Mouse (Mus musculus) CH12.LX (cell line): Measurements from ENCODE around the gene Ttc16. TPM values are rescaled to one million over a fixed set of nuclear protein-coding genes. Genes with fewer than 3 reads are reported as not detected.

Source experiments
- DNase-seq: peaks from one replicate; pipeline ENCODE4 v3.0.0-alpha.2; 2013; ENCODE audit errors: extremely low read depth
- H3K27ac ChIP-seq: 2 replicates; pipeline ENCODE4 v1.5.1; 2012; ENCODE audit warnings: low read depth, mild to moderate bottlenecking, control low read depth, moderate library complexity; ENCODE audit not compliant: insufficient read depth
- H3K27me3 ChIP-seq: replicated peaks from 2 replicates; pipeline ENCODE3; 2012; ENCODE audit warnings: inconsistent platforms
- H3K36me3 ChIP-seq, 2 experiments: replicated peaks in 1 of 2; 2 replicates each; pipeline versions ENCODE3 to v1.6.1; 2012; ENCODE audit warnings: inconsistent platforms in 1 of 2, low read length in 1 of 2, mild to moderate bottlenecking in 1 of 2, mixed read lengths in 1 of 2, moderate library complexity in 1 of 2; ENCODE audit not compliant: control insufficient read depth in 1 of 2, insufficient read depth in 1 of 2
- H3K4me1 ChIP-seq, 2 experiments: 2 replicates each; pipeline ENCODE4 v1.6.1; 2012; ENCODE audit warnings: inconsistent platforms in 1 of 2, moderate library complexity in 1 of 2; ENCODE audit not compliant: insufficient read depth in 2 of 2, control insufficient read depth in 1 of 2
- H3K4me2 ChIP-seq: 2 replicates; pipeline ENCODE4 v1.6.1; 2012; ENCODE audit warnings: low read depth, mild to moderate bottlenecking, control low read depth; ENCODE audit not compliant: poor library complexity, insufficient read depth, severe bottlenecking
- H3K4me3 ChIP-seq, 3 experiments: fragments of 150-350 bp in 1 of 3; sonication (generic) in 1 of 3; replicated peaks in 1 of 3; 2 replicates each; pipeline versions ENCODE3 to v1.5.1; 2011 to 2012; ENCODE audit warnings: low read depth in 2 of 3, low read length in 2 of 3, mild to moderate bottlenecking in 2 of 3, moderate library complexity in 2 of 3, control low read depth in 1 of 3, improper control_type of control experiment in 1 of 3, inconsistent platforms in 1 of 3, mixed read lengths in 1 of 3; ENCODE audit not compliant: poor library complexity in 1 of 3
- H3K79me2 ChIP-seq: replicated peaks from 2 replicates; pipeline ENCODE4 v1.6.1; 2012; ENCODE audit warnings: mild to moderate bottlenecking, moderate library complexity; ENCODE audit not compliant: control insufficient read depth, poor library complexity, insufficient read depth, severe bottlenecking; ENCODE audit errors: extremely low read depth
- H3K9ac ChIP-seq: 2 replicates; pipeline ENCODE4 v1.6.1; 2012; ENCODE audit warnings: low read depth, mild to moderate bottlenecking, control low read depth, moderate library complexity; ENCODE audit not compliant: insufficient read depth
- H3K9me3 ChIP-seq: replicated peaks from 2 replicates; pipeline ENCODE3; 2012; ENCODE audit warnings: low read length, inconsistent platforms, mixed read lengths
- BHLHE40 ChIP-seq: IDR thresholded peaks from 2 replicates; pipeline ENCODE4 v1.6.1; 2011; ENCODE audit warnings: mild to moderate bottlenecking, low read depth, low read length, improper control_type of control experiment
- CHD1 ChIP-seq: IDR thresholded peaks from 2 replicates; pipeline ENCODE4 v1.6.1; 2012; ENCODE audit warnings: low read depth, low read length, improper control_type of control experiment, inconsistent platforms
- CTCF ChIP-seq, 2 experiments: IDR thresholded peaks in 1 of 2; conservative IDR thresholded peaks in 1 of 2; 2 replicates each; pipeline ENCODE4 v1.5.1; 2011 to 2012; ENCODE audit warnings: low read depth in 2 of 2, low read length in 2 of 2, improper control_type of control experiment in 1 of 2, inconsistent platforms in 1 of 2, mild to moderate bottlenecking in 1 of 2, moderate library complexity in 1 of 2
- ELF1 ChIP-seq: IDR thresholded peaks from 2 replicates; pipeline ENCODE4 v1.6.1; 2014; ENCODE audit warnings: low read depth, mild to moderate bottlenecking, inconsistent platforms, low read length, improper control_type of control experiment
- EP300 ChIP-seq: IDR thresholded peaks from 2 replicates; pipeline ENCODE4 v1.6.1; 2011; ENCODE audit warnings: low read length, improper control_type of control experiment
- ETS1 ChIP-seq: conservative IDR thresholded peaks from 2 replicates; pipeline ENCODE4 v1.6.1; 2012; ENCODE audit warnings: low read depth, mild to moderate bottlenecking, inconsistent platforms, low read length, improper control_type of control experiment, moderate library complexity
- GABPA ChIP-seq: IDR thresholded peaks from 2 replicates; pipeline ENCODE4 v1.6.1; 2012; ENCODE audit warnings: low read depth, low read length, improper control_type of control experiment, inconsistent platforms; ENCODE audit not compliant: insufficient replicate concordance
- IRF4 ChIP-seq: IDR thresholded peaks from 2 replicates; pipeline ENCODE4 v1.6.1; 2014; ENCODE audit warnings: low read depth, mild to moderate bottlenecking, inconsistent platforms, low read length, improper control_type of control experiment
- JUN ChIP-seq: IDR thresholded peaks from 2 replicates; pipeline ENCODE4 v1.6.1; 2011; ENCODE audit warnings: low read depth, mild to moderate bottlenecking, low read length, improper control_type of control experiment, moderate library complexity; ENCODE audit not compliant: insufficient read depth
- JUND ChIP-seq: conservative IDR thresholded peaks from 2 replicates; pipeline ENCODE4 v1.6.1; 2011; ENCODE audit warnings: low read depth, low read length, improper control_type of control experiment
- KAT2A ChIP-seq: IDR thresholded peaks from 2 replicates; pipeline ENCODE4 v1.6.1; 2012; ENCODE audit warnings: low read length, improper control_type of control experiment, inconsistent platforms; ENCODE audit not compliant: insufficient replicate concordance
- MAFK ChIP-seq: IDR thresholded peaks from 2 replicates; pipeline ENCODE4 v1.6.1; 2011; ENCODE audit warnings: low read length, improper control_type of control experiment; ENCODE audit not compliant: insufficient replicate concordance
- MAZ ChIP-seq: IDR thresholded peaks from 2 replicates; pipeline ENCODE4 v1.6.1; 2012; ENCODE audit warnings: low read depth, mild to moderate bottlenecking, inconsistent platforms, low read length, improper control_type of control experiment, moderate library complexity
- MYC ChIP-seq: IDR thresholded peaks from 2 replicates; pipeline ENCODE4 v1.6.1; 2011; ENCODE audit warnings: low read depth, mild to moderate bottlenecking, improper control_type of control experiment, low read length
- NELFE ChIP-seq: IDR thresholded peaks from 2 replicates; pipeline ENCODE4 v1.6.1; 2011; ENCODE audit warnings: low read depth, low read length, improper control_type of control experiment
- NRF1 ChIP-seq: IDR thresholded peaks from 2 replicates; pipeline ENCODE4 v1.6.1; 2014; ENCODE audit warnings: low read depth, mild to moderate bottlenecking, inconsistent platforms, low read length, improper control_type of control experiment, moderate library complexity
- PAX5 ChIP-seq: IDR thresholded peaks from 2 replicates; pipeline ENCODE4 v1.6.1; 2012; ENCODE audit warnings: low read length, inconsistent platforms, mixed read lengths
- POLR2AphosphoS2 ChIP-seq: IDR thresholded peaks from 2 replicates; pipeline ENCODE4 v1.6.1; 2011; ENCODE audit warnings: low read depth, low read length, improper control_type of control experiment
- RAD21 ChIP-seq: IDR thresholded peaks from 2 replicates; pipeline ENCODE4 v1.6.1; 2011; ENCODE audit warnings: low read depth, mild to moderate bottlenecking, low read length, improper control_type of control experiment, moderate library complexity
- SMC3 ChIP-seq: IDR thresholded peaks from 2 replicates; pipeline ENCODE4 v1.6.1; 2011; ENCODE audit warnings: low read depth, low read length, improper control_type of control experiment
- TBP ChIP-seq: conservative IDR thresholded peaks from 2 replicates; pipeline ENCODE4 v1.6.1; 2011; ENCODE audit warnings: low read depth, low read length, improper control_type of control experiment
- UBTF ChIP-seq: IDR thresholded peaks from 2 replicates; pipeline ENCODE4 v1.6.1; 2012; ENCODE audit warnings: low read depth, mild to moderate bottlenecking, inconsistent platforms, low read length, improper control_type of control experiment, moderate library complexity
- USF2 ChIP-seq: conservative IDR thresholded peaks from 2 replicates; pipeline ENCODE4 v1.6.1; 2011; ENCODE audit warnings: low read depth, low read length, improper control_type of control experiment
- ZC3H11A ChIP-seq: IDR thresholded peaks from 2 replicates; pipeline ENCODE4 v1.6.1; 2012; ENCODE audit warnings: low read depth, mild to moderate bottlenecking, inconsistent platforms, low read length, improper control_type of control experiment
- ZKSCAN1 ChIP-seq: IDR thresholded peaks from 2 replicates; pipeline ENCODE4 v1.6.1; 2012; ENCODE audit warnings: low read depth, inconsistent platforms, low read length, improper control_type of control experiment, borderline replicate concordance
- ZMIZ1 ChIP-seq: IDR thresholded peaks from 2 replicates; pipeline ENCODE4 v1.6.1; 2012; ENCODE audit warnings: low read depth, mild to moderate bottlenecking, inconsistent platforms, low read length, improper control_type of control experiment
- ZNF384 ChIP-seq: IDR thresholded peaks from 2 replicates; pipeline ENCODE4 v1.6.1; 2012; ENCODE audit warnings: low read depth, low read length, improper control_type of control experiment, inconsistent platforms
- dilution Hi-C: fragments of 300-500 bp; cut with MboI; formaldehyde crosslinking; loops from 2 replicates; pipeline ENCODE4 v1.14.3; 2020; ENCODE audit warnings: low sequenced_read_pairs; ENCODE audit not compliant: extremely low pct_unique_long_range_greater_than_20kb, extremely low pct_ligation_motif_present
- in situ Hi-C: fragments of 300-500 bp; cut with MboI; formaldehyde crosslinking; loops from 3 replicates; pipeline ENCODE4 v1.14.3; 2019; ENCODE audit warnings: low sequenced_read_pairs, low pct_ligation_motif_present, low pct_unique_long_range_greater_than_20kb, mixed read lengths
- polyA plus RNA-seq: library from polyadenylated mRNA; unstranded; fragments of >175 nt; gene quantifications from 2 replicates; pipeline ENCODE4 v1.2.1, GENCODE M21; 2012; ENCODE audit warnings: low read depth; ENCODE audit not compliant: insufficient read length
- total RNA-seq, 2 experiments: library from RNA; depleted of rRNA; stranded (reverse); fragments of 300-350 nt in 1 of 2; fragments of >200 nt in 1 of 2; gene quantifications; 2 replicates each; pipeline ENCODE4 v1.2.3; 2012 to 2014

The Ttc16 gene
- total and polyA plus RNA-seq, 3 experiments: 0.11 to 0.81 (median 0.24) TPM

- DNase-seq: no peak
- H3K9ac ChIP-seq: no peak overlapping the region
- no peaks in the 10 kb centered on the region for H3K9me3 ChIP-seq
- H3K27me3 ChIP-seq: no peaks in the 10 kb centered on the region
- dilution Hi-C loops (no loop called here), in situ Hi-C loops (no loop called here)
- no peaks in the 10 kb centered on the region for H3K79me2 ChIP-seq
- no peak for TF ChIP-seq POLR2AphosphoS2
- TF ChIP-seq JUN: no peak
- TF ChIP-seq EP300: no peak
- no peak for TF ChIP-seq BHLHE40
- no peak for TF ChIP-seq TBP
- no peak for TF ChIP-seq KAT2A
- no peak for TF ChIP-seq ZMIZ1
- no peak for TF ChIP-seq USF2
- TF ChIP-seq ZKSCAN1: no peak
- no peak for TF ChIP-seq MAFK
- TF ChIP-seq NRF1: no peak
- no peak for TF ChIP-seq ELF1
- TF ChIP-seq ZNF384: no peak
- no peak for TF ChIP-seq MYC
- no peak for TF ChIP-seq NELFE
- TF ChIP-seq ZC3H11A: no peak
- no peak for TF ChIP-seq GABPA
- TF ChIP-seq UBTF: no peak
- TF ChIP-seq SMC3: no peak
- no peak overlapping the region for H3K4me2 ChIP-seq
- peaks cover 4 to 49% of the 10 kb centered on the region in 2 experiments; a peak in 3 of 4 replicates for H3K4me1 ChIP-seq
- peaks cover 12 to 90% of the 10 kb centered on the region in 2 experiments for H3K36me3 ChIP-seq
- no peak overlapping the region for H3K4me3 ChIP-seq
- no peak overlapping the region for H3K27ac ChIP-seq
Observed at GRCm38 (mm10) chr2:32734480-32734879, 41.0 kb downstream of the Ttc16 start.

DNA sequence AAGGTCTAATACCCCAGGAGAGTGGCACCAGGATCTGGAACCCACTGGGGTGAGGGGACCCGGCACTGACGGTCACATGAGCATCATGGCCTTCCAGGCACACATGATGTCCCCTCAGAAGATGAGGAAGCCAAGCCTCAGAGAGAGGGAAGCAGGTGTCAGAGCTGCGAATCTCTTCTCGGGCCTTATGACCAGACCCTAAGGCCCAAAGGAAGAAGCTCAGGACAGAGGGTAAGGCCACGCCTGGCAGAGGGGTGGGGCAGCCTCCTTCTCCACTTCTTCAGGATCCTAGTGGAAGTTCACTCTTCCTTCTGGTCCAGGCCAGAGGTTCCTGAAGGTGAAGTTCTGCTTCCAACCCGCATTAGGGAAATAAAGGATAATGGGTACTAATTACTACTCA is 42.7 kb downstream of the Ttc16 start:
- H3K4me1 ChIP-seq: peaks cover 7 to 65% of the 10 kb centered on the region in 2 experiments; a peak in 3 of 4 replicates
- no peaks in the 10 kb centered on the region for H3K79me2 ChIP-seq
- no peaks in the 10 kb centered on the region for H3K27me3 ChIP-seq
- H3K9me3 ChIP-seq: no peaks in the 10 kb centered on the region
- no peak for TF ChIP-seq MAZ
- TF ChIP-seq CTCF (conservative IDR thresholded peaks at IDR 0.05 in 1 of 2, IDR thresholded peaks at IDR 0.05 in 1 of 2; ENCODE audit: low read depth in 2 of 2, low read length in 2 of 2): no peak
- TF ChIP-seq JUND: no peak
- TF ChIP-seq CHD1: no peak
- TF ChIP-seq KAT2A: no peak
- TF ChIP-seq ZMIZ1: no peak
- TF ChIP-seq RAD21: no peak
- no peak for TF ChIP-seq ETS1
- TF ChIP-seq BHLHE40: no peak
- TF ChIP-seq IRF4: no peak
- TF ChIP-seq MYC: no peak
- no peak for TF ChIP-seq USF2
- TF ChIP-seq EP300: no peak
- TF ChIP-seq NELFE: no peak
- TF ChIP-seq PAX5: no peak
- no peak for TF ChIP-seq TBP
- TF ChIP-seq ZKSCAN1: no peak
- no peak for TF ChIP-seq JUN
- no peak for TF ChIP-seq ELF1
- no peak overlapping the region for H3K4me3 ChIP-seq
- dilution Hi-C loops (no loop called here), in situ Hi-C loops (no loop called here)
- H3K27ac ChIP-seq: no peak overlapping the region
- H3K4me2 ChIP-seq: no peak overlapping the region
- no peak overlapping the region for H3K9ac ChIP-seq
- DNase-seq: no peak
- peaks cover 20 to 91% of the 10 kb centered on the region in 2 experiments for H3K36me3 ChIP-seq
